Mouse (Mus musculus) ES-E14 (cell line): Measurements from ENCODE around the gene Fam240a. TPM values are rescaled to one million over a fixed set of nuclear protein-coding genes. Genes with fewer than 3 reads are reported as not detected.

Experiments
- DNase-seq: peaks from one replicate; pipeline ENCODE4 v3.0.0-alpha.2; 2013; ENCODE audit warnings: low read depth, low spot score
- H3K27ac ChIP-seq: 2 replicates; pipeline ENCODE4 v1.5.1; 2012; ENCODE audit warnings: low read depth, mild to moderate bottlenecking, low read length, moderate library complexity, mixed read lengths; ENCODE audit not compliant: poor library complexity, insufficient read depth, severe bottlenecking
- H3K36me3 ChIP-seq: 2 replicates; pipeline ENCODE4 v1.6.1; 2012; ENCODE audit warnings: mild to moderate bottlenecking, low read length, moderate library complexity, mixed read lengths; ENCODE audit not compliant: control insufficient read depth, poor library complexity, insufficient read depth, severe bottlenecking
- H3K4me1 ChIP-seq, 2 experiments: fragments of 150-350 bp in 1 of 2; sonication (generic) in 1 of 2; 2 replicates each; pipeline ENCODE4 v1.6.1; 2012; ENCODE audit warnings: low read length in 2 of 2, mild to moderate bottlenecking in 1 of 2, mixed read lengths in 1 of 2; ENCODE audit not compliant: control insufficient read depth in 2 of 2, insufficient read depth in 2 of 2, poor library complexity in 1 of 2
- H3K4me3 ChIP-seq, 2 experiments: fragments of 150-350 bp in 1 of 2; sonication (generic) in 1 of 2; 2 replicates each; pipeline ENCODE4 v1.5.1; 2012; ENCODE audit warnings: low read length in 2 of 2, low read depth in 1 of 2, mild to moderate bottlenecking in 1 of 2, mixed read lengths in 1 of 2; ENCODE audit not compliant: insufficient read depth in 1 of 2, poor library complexity in 1 of 2, severe bottlenecking in 1 of 2
- H3K9ac ChIP-seq: 2 replicates; pipeline ENCODE4 v1.6.1; 2012; ENCODE audit warnings: low read depth, mild to moderate bottlenecking, low read length, mixed read lengths; ENCODE audit not compliant: poor library complexity, insufficient read depth, severe bottlenecking
- H3K9me3 ChIP-seq: fragments of 150-350 bp; sonication (generic); 2 replicates; pipeline ENCODE4 v1.6.1; 2012; ENCODE audit warnings: low read depth, mild to moderate bottlenecking, low read length; ENCODE audit not compliant: control insufficient read depth, insufficient read depth
- CHD2 ChIP-seq: IDR thresholded peaks from 2 replicates; pipeline ENCODE4 v1.6.1; 2014; ENCODE audit warnings: mild to moderate bottlenecking, low read depth, low read length, inconsistent platforms
- HCFC1 ChIP-seq: IDR thresholded peaks from 2 replicates; pipeline ENCODE4 v1.6.1; 2012; ENCODE audit warnings: low read length, inconsistent platforms, borderline replicate concordance; ENCODE audit not compliant: insufficient read depth
- MAFK ChIP-seq: IDR thresholded peaks from 2 replicates; pipeline ENCODE4 v1.6.1; 2014; ENCODE audit warnings: mild to moderate bottlenecking, low read depth, low read length, inconsistent platforms; ENCODE audit not compliant: insufficient read depth
- ZC3H11A ChIP-seq: IDR thresholded peaks from 2 replicates; pipeline ENCODE4 v1.6.1; 2012; ENCODE audit warnings: low read depth, mild to moderate bottlenecking, inconsistent platforms, low read length, borderline replicate concordance
- ZNF384 ChIP-seq: IDR thresholded peaks from 2 replicates; pipeline ENCODE4 v1.6.1; 2012; ENCODE audit warnings: low read depth, low read length, inconsistent platforms
- in situ Hi-C, 2 experiments: fragments of 600-800 bp; cut with MboI; formaldehyde crosslinking; loops; one replicate each; pipeline ENCODE4 v1.15.1; 2025; ENCODE audit warnings: low sequenced_read_pairs in 2 of 2, inconsistent platforms in 1 of 2; ENCODE audit not compliant: unreplicated experiment in 2 of 2
- total RNA-seq: library from RNA; depleted of rRNA; stranded (reverse); fragments of 300-350 nt; gene quantifications from 2 replicates; pipeline ENCODE4 v1.2.3, GENCODE M21; 2012

Fam240a gene
- total RNA-seq, 1 experiment = 1.0 TPM

- Histone ChIP-seq H3K9me3 (no peaks in the 10 kb centered on the region), H3K9ac (peak overlapping the region; percentile 83), H3K27ac (peak overlapping the region; percentile 99), H3K36me3 (no peaks in the 10 kb centered on the region), H3K4me3 (peak overlapping the region; percentile 19 to 67), H3K4me1 (peaks cover 20 to 21% of the 10 kb centered on the region in 2 experiments; a peak in 3 of 4 replicates)
- no peak for DNase-seq
- no peak for TF ChIP-seq MAFK
- TF ChIP-seq ZC3H11A = no peak
- peak; percentile 50; the same call in 1 of the 2 replicates for TF ChIP-seq CHD2
- in situ Hi-C loops = no loop called here
Measured at GRCm38 (mm10) chr9:110951866-110952265, 35.2 kb upstream of the Fam240a start.

GRCm38 (mm10) chr9:110951397-110951796 is 34.7 kb upstream of the Fam240a start, which contains the start of gene Lrrc2:
Gene Lrrc2 (plus strand): TSS chr9:110951545.
- peak within 1 kb of the TSS; percentile 99 for H3K27ac ChIP-seq
- H3K4me1 ChIP-seq = peaks cover 20 to 21% of the 10 kb centered on the region in 2 experiments; a peak in 3 of 4 replicates
- H3K9ac ChIP-seq = peak within 1 kb of the TSS; percentile 83
- no peaks in the 10 kb centered on the region for H3K9me3 ChIP-seq
- no peak for DNase-seq
- no peaks in the 10 kb centered on the region for H3K36me3 ChIP-seq
- TF ChIP-seq MAFK = no peak
- no peak for TF ChIP-seq HCFC1
- TF ChIP-seq ZC3H11A = no peak
- no peak for TF ChIP-seq CHD2
- no peak for TF ChIP-seq ZNF384
- in situ Hi-C loops = no loop called here
- H3K4me3 ChIP-seq = peak within 1 kb of the TSS; percentile 19 to 67

GRCm38 (mm10) chr9:110950109-110950508 is 33.4 kb upstream of the Fam240a start:
- Histone ChIP-seq H3K36me3 (no peaks in the 10 kb centered on the region), H3K9ac (no peak overlapping the region), H3K27ac (peak overlapping the region; percentile 59; the same call in 1 of the 2 replicates), H3K4me3 (no peak overlapping the region), H3K4me1 (peaks cover 15 to 20% of the 10 kb centered on the region in 2 experiments; a peak in 3 of 4 replicates), H3K9me3 (no peaks in the 10 kb centered on the region)
- in situ Hi-C loops = no loop called here
- DNase-seq = no peak
- TF ChIP-seq HCFC1 (no peak), MAFK (peak; percentile 79; the same call in 1 of the 2 replicates)

- no peak for DNase-seq
- in situ Hi-C loops = no loop called here
- Histone ChIP-seq H3K9me3 (no peaks in the 10 kb centered on the region), H3K27ac (peak overlapping the region; percentile 100), H3K4me1 (peaks cover 8 to 12% of the 10 kb centered on the region in 2 experiments; a peak in 3 of 4 replicates), H3K4me3 (no peak overlapping the region), H3K9ac (peak overlapping the region; percentile 64; the same call in 1 of the 2 replicates), H3K36me3 (peaks cover 3% of the 10 kb centered on the region; the same call in 1 of the 2 replicates)
- TF ChIP-seq HCFC1 = no peak
- TF ChIP-seq ZNF384 = no peak
- no peak for TF ChIP-seq MAFK
- no peak for TF ChIP-seq ZC3H11A
- TF ChIP-seq CHD2 = no peak
Measured at GRCm38 (mm10) chr9:110948813-110949310, 32.2 kb upstream of the Fam240a start.

- peaks cover 8 to 12% of the 10 kb centered on the region in 2 experiments; a peak in 3 of 4 replicates for H3K4me1 ChIP-seq
- DNase-seq = peak; percentile 83
- in situ Hi-C loops = no loop called here
- peaks cover 12% of the 10 kb centered on the region for H3K36me3 ChIP-seq
- peak overlapping the region; percentile 18 to 32 for H3K4me3 ChIP-seq
- H3K9ac ChIP-seq = peak overlapping the region; percentile 36
- no peaks in the 10 kb centered on the region for H3K9me3 ChIP-seq
- no peak for TF ChIP-seq HCFC1
- TF ChIP-seq MAFK = no peak
- TF ChIP-seq ZNF384 = peak; percentile 78
- TF ChIP-seq ZC3H11A = no peak
- H3K27ac ChIP-seq = peak overlapping the region; percentile 100
Measured at GRCm38 (mm10) chr9:110947900-110948299, 31.2 kb upstream of the Fam240a start.
